Mouse (Mus musculus): Measurements from ENCODE around the gene Frmd4b.

The Frmd4b gene

GRCm38 (mm10) chr6:97473672-97474071 lies 143.7 kb downstream of the Frmd4b start:
- CTCF ChIA-PET = no interaction called here

GRCm38 (mm10) chr6:97472873-97473550 lies 144.3 kb downstream of the Frmd4b start:
- CTCF ChIA-PET = no interaction called here

GRCm38 (mm10) chr6:97463898-97464524 lies 153.3 kb downstream of the Frmd4b start:
- CTCF ChIA-PET = no interaction called here

GRCm38 (mm10) chr6:97462421-97462820 lies 154.9 kb downstream of the Frmd4b start:
- CTCF ChIA-PET = interaction anchor here (0.6 kb wide), 2 partner anchors 22 to 163 kb away, joined by 4 to 15 read pairs; no protein-coding TSS in a partner anchor

GRCm38 (mm10) chr6:97459112-97459511 lies 158.2 kb downstream of the Frmd4b start:
- CTCF ChIA-PET = interaction anchor here (1.2 kb wide), 1 partner anchor 28 kb away, joined by 5 read pairs; no protein-coding TSS in a partner anchor

GRCm38 (mm10) chr6:97458358-97458757 lies 159.0 kb downstream of the Frmd4b start:
- CTCF ChIA-PET = interaction anchor here (0.5 to 1.2 kb wide), 2 partner anchors 10 to 29 kb away, joined by 5 read pairs; no protein-coding TSS in a partner anchor

GRCm38 (mm10) chr6:97457954-97458353 lies 159.4 kb downstream of the Frmd4b start:
- CTCF ChIA-PET = interaction anchor here (0.5 to 1.2 kb wide), 2 partner anchors 9 to 29 kb away, joined by 5 read pairs; no protein-coding TSS in a partner anchor

GRCm38 (mm10) chr6:97457210-97457609 lies 160.1 kb downstream of the Frmd4b start:
- CTCF ChIA-PET = no interaction called here

- CTCF ChIA-PET = no interaction called here
Observed at GRCm38 (mm10) chr6:97452223-97452622, 165.1 kb downstream of the Frmd4b start.

GRCm38 (mm10) chr6:97449806-97450205 lies 167.5 kb downstream of the Frmd4b start:
- CTCF ChIA-PET = no interaction called here

GRCm38 (mm10) chr6:97447020-97447419 lies 170.3 kb downstream of the Frmd4b start:
- CTCF ChIA-PET = no interaction called here

GRCm38 (mm10) chr6:97444145-97444544 lies 173.2 kb downstream of the Frmd4b start:
- CTCF ChIA-PET = no interaction called here

- CTCF ChIA-PET = no interaction called here
Observed at GRCm38 (mm10) chr6:97443522-97443921, 173.8 kb downstream of the Frmd4b start.

GRCm38 (mm10) chr6:97441357-97441756 lies 176.0 kb downstream of the Frmd4b start:
- CTCF ChIA-PET = interaction anchor here (0.6 kb wide), 1 partner anchor 36 kb away, joined by 3 read pairs; no protein-coding TSS in a partner anchor

- CTCF ChIA-PET = no interaction called here
Observed at GRCm38 (mm10) chr6:97438918-97439645, 178.3 kb downstream of the Frmd4b start.

GRCm38 (mm10) chr6:97434753-97435152 lies 182.6 kb downstream of the Frmd4b start:
- CTCF ChIA-PET = no interaction called here

GRCm38 (mm10) chr6:97431309-97432004 lies 185.9 kb downstream of the Frmd4b start:
- CTCF ChIA-PET = no interaction called here

GRCm38 (mm10) chr6:97430519-97430918 lies 186.8 kb downstream of the Frmd4b start:
- CTCF ChIA-PET = interaction anchor here (0.6 kb wide), 1 partner anchor 75 kb away, joined by 10 read pairs; no protein-coding TSS in a partner anchor

- CTCF ChIA-PET = no interaction called here
Observed at GRCm38 (mm10) chr6:97429688-97430343, 187.5 kb downstream of the Frmd4b start.

- CTCF ChIA-PET = interaction anchor here (0.7 kb wide), 1 partner anchor 137 kb away, joined by 3 read pairs; no protein-coding TSS in a partner anchor
Observed at GRCm38 (mm10) chr6:97419771-97420446, 197.4 kb downstream of the Frmd4b start.

All from spleen, embryonic (tissue).